Mouse (Mus musculus): ENCODE measurements around the gene Capn5.
A peak's percentile ranks its signal among the peaks of the same experiment; 100 is the strongest.

The Capn5 gene

GRCm38 (mm10) chr7:98146447-98146845, 31.6 kb downstream of the Capn5 start:
- DNase-seq = no peak

- no peak for DNase-seq
These were observed 32.1 kb downstream of the Capn5 start for GRCm38 (mm10) chr7:98145842-98146446.

DNA sequence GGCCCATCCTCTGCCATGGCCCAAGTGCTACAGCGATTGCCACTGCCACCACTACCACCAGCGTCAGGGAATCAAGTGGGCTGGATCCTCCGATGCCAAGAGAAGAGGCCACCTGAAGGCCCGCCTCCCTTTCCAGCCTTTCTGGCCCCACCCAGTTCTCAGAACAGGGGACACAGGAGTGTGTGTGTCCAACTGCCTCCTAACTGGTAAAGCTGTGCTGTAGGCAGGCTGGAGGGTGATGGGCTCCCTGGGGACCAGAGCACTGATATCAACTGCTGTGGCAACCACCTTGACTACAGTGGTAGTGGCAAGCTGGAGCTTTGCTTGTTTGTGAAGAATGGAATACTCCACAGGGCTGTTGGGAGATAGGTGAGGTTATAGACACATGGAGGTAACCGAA, 32.7 kb downstream of the Capn5 start, which contains the start of gene Omp:
Gene Omp, minus strand, starts transcription at position 101 of the 400 bp plus-strand sequence.
- no peak for DNase-seq

DNA sequence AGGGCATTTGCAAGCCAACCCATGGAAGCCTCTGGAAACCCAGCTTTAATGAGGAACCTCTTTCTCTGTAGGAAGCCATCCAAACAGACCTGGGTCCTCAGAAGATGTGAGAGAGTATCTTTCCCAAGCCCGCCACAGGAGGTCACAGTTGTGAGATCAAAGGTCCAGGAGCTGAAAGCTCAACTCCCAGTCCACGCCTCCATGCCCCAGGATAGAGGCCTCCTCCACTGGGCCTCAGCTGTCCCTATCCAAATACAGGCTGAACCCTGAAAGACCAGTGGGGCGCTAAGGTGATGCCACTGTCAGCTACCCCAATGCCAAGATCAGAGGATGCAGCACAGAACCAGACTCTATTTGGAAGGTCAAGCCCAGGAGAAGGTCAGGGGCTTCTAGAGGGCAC, 35.4 kb downstream of the Capn5 start:
- DNase-seq = no peak

GRCm38 (mm10) chr7:98142247-98142646, 35.8 kb downstream of the Capn5 start:
- no peak for DNase-seq

DNA sequence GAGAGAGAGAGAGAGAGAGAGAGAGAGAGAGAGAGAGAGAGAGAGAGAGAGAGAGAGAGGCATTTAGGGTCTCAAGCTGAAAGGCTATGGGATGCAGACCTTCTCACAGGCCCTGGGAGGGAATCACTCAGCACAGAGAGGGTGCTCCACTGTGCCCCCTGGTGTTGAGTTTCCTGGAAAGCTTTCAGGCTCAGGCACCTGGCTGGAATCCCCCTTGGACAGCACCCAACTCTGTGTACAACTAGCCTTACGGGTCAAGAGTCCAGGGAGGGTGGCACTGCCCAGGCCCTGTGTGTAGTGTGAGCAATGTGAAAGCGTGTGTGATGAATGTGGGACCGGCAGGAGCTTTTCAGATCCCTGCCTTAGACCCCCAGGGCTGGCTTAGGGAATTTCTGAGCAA, 36.9 kb downstream of the Capn5 start:
- DNase-seq = peak; percentile 65

- DNase-seq = no peak
These were observed 37.5 kb downstream of the Capn5 start for GRCm38 (mm10) chr7:98140597-98140996.

DNA sequence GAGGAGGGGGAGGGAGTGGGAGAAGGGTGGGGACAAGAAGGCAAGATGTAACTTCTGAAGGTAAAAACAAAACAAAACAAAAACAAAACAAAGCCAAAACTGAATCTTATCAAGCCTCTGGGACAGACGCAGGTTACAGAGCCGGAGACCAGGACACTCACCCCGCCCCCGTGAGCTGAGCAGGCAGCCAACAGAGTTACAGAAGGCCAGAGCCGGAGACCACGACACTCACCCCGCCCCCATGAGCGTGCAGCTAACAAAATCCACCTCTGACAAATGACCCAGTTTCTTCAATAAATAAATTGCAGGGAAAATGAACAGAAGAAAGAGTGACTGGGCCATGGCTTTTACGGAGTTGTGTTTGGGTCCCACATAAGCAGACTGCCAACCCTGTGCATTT, 38.9 kb downstream of the Capn5 start:
- peak; percentile 45 for DNase-seq

- no peak for DNase-seq
These were observed 40.1 kb downstream of the Capn5 start for GRCm38 (mm10) chr7:98137995-98138394.

GRCm38 (mm10) chr7:98137583-98137982, 40.5 kb downstream of the Capn5 start:
- DNase-seq = no peak

DNA sequence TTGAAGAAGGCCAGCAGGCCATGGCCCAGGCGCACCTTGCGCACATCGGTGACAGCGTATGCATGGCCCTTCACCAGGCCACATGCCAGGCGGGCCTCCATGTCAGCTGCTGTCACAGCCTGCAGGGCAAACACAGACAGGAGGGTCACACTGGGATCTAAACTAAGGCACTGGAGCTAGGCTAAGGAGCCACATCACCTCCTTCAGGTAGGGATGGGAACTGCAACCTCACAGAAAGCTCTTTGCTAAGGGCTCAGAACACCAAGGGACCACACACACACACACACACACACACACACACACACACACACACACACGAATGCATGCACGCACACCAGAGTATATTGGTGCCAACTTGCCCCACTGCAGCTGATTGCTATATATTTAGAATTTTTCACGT, 46.3 kb downstream of the Capn5 start:
- DNase-seq = no peak

DNA sequence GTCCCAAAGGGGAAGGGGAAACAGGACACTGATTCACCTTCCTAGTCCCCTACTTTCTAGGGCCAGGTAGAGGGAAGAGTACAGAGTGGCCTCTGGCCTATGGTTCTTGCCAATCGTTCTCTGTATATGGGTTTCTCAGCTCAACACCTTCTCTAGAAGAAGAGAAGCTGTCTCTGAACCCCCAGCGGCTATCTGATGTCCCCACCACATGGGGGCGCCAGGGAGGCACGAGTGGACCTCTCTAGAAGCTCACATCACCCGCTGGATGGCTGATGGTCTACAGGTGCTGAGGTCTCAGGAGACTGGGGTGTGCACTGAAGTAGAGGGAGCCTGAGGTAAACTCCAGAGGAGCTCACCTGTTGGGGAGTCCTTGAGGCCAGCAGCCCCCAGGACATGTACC, 52.6 kb downstream of the Capn5 start:
- no peak for DNase-seq

- no peak for DNase-seq
These were observed 53.4 kb downstream of the Capn5 start for GRCm38 (mm10) chr7:98124701-98125100.

DNA sequence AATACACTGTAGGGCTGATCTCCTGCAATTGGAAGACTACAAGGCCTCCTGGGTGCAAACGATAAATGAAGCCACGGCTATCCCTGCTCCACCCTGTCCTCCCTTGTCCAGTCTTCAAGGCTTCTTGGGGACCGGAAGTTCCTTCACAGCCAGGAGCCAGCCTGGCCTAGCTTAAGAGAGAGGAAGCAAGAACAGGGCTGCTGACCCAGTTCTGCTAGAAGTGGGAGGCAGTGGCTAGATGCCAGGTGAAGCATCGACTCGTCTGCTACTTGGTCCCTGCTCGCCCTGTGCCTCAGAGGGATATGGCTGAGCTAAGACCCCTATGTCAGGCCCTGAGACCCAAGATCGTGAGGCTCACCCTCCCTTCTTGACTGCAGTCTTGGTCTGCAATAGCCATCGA, 56.4 kb downstream of the Capn5 start:
- DNase-seq = no peak

DNA sequence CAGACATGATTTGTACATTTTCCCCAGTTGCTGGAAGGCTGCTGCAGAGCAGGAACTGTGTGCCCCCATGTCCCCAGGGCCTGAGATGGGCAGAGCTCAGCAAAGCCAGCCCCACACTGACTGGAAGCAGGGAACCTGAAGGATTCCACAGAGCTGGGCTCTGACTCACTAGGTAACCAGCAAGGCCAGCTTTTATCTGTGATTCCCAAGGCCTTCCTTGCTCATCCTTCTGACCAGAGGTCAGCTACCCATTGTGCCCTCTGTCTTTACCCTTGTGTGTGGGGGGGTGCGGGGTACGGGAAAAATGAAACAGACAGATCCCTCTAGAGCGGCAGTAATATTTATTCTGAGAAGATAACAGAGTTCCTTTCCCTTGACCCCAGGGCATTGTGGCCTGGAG, 56.8 kb downstream of the Capn5 start:
- no peak for DNase-seq

DNA sequence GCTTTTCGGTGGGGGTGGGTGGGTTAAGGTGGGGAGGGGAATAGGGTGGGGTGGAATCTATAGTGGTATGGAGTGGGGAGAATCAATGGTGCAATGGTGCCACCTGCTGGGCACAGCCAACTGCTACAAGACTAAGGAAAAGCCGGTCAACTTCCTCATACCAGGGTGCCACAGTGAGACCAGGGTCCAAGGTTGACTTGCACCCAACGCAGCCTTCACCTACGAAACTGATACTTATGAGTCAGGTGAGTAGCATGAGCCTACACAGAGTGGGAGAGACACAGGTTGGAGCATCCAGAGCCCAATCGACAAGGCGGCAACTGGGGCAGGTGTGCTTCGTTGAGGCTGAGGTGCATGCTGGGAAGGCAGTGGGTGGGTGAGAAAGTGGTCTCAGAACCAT, 57.7 kb downstream of the Capn5 start:
- peak; percentile 82 for DNase-seq

DNA sequence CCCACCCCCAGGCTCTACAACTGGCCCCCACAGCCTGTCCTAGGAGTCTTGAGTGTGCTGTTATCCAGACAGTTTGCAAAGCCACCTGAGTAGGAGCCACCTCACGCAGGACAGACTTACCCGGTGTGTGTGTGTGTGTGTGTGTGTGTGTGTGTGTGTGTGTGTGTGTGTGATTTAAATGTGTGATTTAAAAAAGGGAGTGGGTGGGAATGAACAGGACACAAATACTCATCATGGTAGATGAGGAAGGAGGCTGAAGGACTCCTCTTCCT, 58.2 kb downstream of the Capn5 start:
- no peak for DNase-seq

DNA sequence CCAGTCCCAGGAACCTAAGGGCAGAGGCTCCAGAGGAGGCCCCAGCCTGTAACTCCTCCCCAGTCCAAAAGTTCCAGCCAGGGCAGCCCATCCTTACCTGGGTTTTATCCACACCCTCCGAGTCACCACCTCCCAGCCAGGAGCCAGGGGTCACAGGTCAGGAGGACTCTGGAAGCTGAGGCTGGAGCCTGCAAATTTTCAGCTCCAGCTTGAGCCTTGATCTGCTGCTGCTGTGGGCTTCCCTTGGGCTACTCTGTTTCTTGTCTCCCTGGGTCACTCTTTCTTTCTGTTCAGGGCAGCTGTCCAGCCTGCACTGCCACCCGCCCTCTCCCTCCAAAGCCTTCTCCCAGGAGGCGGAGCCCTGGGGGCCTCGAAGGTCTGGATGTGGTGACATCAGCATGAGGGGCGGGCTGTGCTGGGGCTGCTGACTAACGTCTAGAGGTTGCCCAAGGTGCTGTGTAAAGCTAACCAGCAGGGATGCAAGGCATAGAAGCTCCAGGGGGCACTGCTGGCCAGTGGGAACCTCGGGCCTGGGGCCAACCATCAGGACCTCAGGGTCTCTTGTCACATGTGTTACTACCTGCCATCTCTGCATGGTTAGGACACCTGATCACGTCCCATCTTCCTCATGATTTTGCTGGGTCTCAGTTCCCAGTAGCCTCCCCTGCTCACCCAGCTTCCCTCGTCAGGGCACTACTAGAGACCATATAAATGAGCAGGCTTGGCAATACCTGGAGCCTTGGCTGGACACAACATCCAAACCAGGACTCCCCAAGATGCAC, 58.7 kb downstream of the Capn5 start, which contains the start of gene Myo7a:
Gene Myo7a, minus strand, starts transcription at position 346 of the 782 bp plus-strand sequence.
- peak; percentile 74 for DNase-seq

DNA sequence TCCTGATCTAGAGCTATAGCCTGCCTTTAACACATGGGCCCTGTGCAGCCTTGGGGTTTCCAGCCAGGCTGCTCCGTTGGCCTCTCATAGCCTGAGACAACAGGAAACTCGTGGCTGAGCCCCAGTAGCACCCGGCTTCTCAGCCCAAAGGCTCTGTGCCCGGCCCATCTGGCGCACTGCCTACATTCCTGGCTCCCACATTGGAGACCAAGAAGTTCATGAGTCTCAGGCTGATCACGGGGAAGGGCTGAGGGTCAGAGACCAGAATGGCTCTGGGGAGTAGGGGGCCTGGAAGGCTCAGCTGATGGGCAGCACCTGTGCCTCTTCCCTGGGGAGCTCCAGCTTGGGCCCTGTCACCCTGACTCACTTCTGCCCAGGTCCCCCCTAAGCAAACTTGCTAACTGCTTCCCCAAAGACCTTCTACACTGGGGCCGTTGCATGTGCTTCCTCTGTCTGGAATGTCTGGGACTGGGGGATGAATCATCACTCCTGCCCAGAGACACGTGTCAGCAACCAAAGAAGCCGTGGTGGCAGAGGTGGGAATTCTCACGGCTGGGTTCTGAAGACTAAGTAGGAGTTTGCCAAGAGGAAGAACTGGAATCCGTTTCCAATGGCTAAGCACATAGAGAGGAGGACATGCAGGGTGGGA, 60.9 kb downstream of the Capn5 start:
- DNase-seq = no peak

DNA sequence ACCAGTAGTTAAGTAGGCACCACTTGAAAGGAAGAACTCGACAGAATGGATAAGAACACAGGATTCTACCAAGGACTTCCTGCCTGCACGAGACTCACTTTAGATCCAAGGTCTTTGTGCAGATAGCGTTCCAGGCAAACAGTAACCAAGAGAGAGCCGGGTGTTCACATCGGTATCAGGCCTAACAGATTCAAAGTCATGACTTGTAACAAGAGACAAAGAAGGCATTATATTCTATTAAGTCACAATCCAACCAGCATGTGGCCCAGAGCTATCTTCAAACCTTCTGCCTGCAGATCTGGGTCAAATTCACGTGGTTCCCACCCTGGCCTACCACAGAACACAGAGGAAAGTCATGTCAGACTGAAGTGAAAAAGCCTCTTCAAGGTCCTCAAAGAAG, 63.4 kb downstream of the Capn5 start:
- no peak for DNase-seq

- peak; percentile 72 for DNase-seq
These were observed 66.8 kb downstream of the Capn5 start for GRCm38 (mm10) chr7:98111233-98111632.

DNA sequence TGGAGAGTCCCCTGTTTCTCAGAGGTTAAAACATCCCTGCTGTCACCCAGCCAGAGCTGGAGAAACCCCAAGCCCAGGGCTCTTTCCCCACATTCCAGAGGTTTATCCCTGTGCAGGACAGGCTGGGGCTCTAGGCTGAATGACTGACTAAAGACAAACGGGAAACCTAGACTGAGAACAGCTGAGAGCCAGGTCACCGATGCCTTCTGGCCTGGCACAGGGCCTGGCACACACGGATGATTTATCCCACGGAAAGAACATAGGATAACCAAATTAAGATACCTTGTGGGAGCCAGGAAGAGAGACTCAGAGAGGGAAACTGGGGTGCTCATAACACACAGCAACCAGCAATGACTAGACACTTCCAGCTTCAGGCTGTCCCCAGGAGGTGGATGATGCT, 68.3 kb downstream of the Capn5 start:
- DNase-seq = no peak

GRCm38 (mm10) chr7:98108636-98109430, 69.2 kb downstream of the Capn5 start:
- DNase-seq = no peak

GRCm38 (mm10) chr7:98106272-98106671, 71.8 kb downstream of the Capn5 start:
- no peak for DNase-seq

Measured in retina, postnatal 1 day (tissue).